Mouse (Mus musculus): ENCODE measurements around the gene Smim1.

DNA sequence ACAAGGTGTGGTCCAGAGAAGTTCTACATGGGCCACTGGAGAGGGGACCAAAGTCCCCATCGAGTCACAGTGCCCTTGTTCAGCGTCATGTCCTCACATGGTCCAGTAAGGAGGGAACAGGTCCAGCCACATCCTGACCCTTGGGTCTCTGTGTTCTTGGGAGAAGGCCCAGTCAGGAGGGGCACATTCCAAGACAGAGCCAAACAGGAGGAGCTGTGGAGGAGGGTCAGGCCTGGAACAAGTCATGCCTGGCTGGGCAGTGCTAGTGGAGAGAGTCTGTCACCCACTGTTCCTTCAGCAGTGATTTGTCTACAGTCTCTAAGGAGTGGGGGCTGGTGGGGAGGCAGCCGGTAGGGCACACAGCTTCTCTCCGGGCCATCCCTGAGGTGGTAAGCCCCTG, 3.6 kb downstream of the Smim1 start:
- TF ChIP-seq CTCF (IDR thresholded peaks at IDR 0.05; ENCODE audit: insufficient read depth, low read depth, low read length), result no peak
- no peak for TF ChIP-seq POLR2A (IDR thresholded peaks at IDR 0.05; ENCODE audit: insufficient read depth, low read depth, low read length)
